Mouse (Mus musculus) T-cell, adult 2 months (primary cell): ENCODE results near the gene Zfp207.
"Not testable (repeated sequence)": the region's sequence is repeated elsewhere in the genome, so short reads cannot be mapped to it uniquely, and the experiment has no call there.

Experiments used
- DNase-seq: peaks from one replicate; pipeline ENCODE4 v3.0.0; 2022; ENCODE audit warnings: low spot score

Zfp207 gene

GRCm38 (mm10) chr11:80383019-80383625 is at the start of gene Zfp207:
Gene Zfp207, plus strand, starts transcription at chr11:80383279.
- peak; percentile 97 for DNase-seq

GRCm38 (mm10) chr11:80335609-80336350 is 47.3 kb upstream of the Zfp207 start:
- no peak for DNase-seq

- DNase-seq: no peak
Measured at GRCm38 (mm10) chr11:80336351-80336730, 46.7 kb upstream of the Zfp207 start.

GRCm38 (mm10) chr11:80342482-80342881 is 40.6 kb upstream of the Zfp207 start:
- DNase-seq: no peak

GRCm38 (mm10) chr11:80351832-80352430 is 31.1 kb upstream of the Zfp207 start:
- DNase-seq: peak; percentile 69

- DNase-seq: no peak
Measured at GRCm38 (mm10) chr11:80354832-80355231, 28.2 kb upstream of the Zfp207 start.

- DNase-seq: no peak
Measured at GRCm38 (mm10) chr11:80368949-80369348, 14.1 kb upstream of the Zfp207 start.

- DNase-seq: peak; percentile 13
Measured at GRCm38 (mm10) chr11:80376651-80377050, 6.4 kb upstream of the Zfp207 start.

- DNase-seq: peak; percentile 79
Measured at GRCm38 (mm10) chr11:80377712-80378451, 5.2 kb upstream of the Zfp207 start, which contains the start of gene 5730455P16Rik. Gene 5730455P16Rik, minus strand, starts transcription at chr11:80378034.

- not testable (repeated sequence) for DNase-seq
Measured at GRCm38 (mm10) chr11:80378452-80379068, 4.5 kb upstream of the Zfp207 start.

- DNase-seq: not testable (repeated sequence)
Measured at GRCm38 (mm10) chr11:80379184-80379583, 3.9 kb upstream of the Zfp207 start.

- DNase-seq: no peak
Measured at GRCm38 (mm10) chr11:80382626-80383018, 457 bp upstream of the Zfp207 start.

GRCm38 (mm10) chr11:80383626-80384046 is 557 bp downstream of the Zfp207 start:
- no peak for DNase-seq

- DNase-seq: no peak
Measured at GRCm38 (mm10) chr11:80384461-80384860, 1.4 kb downstream of the Zfp207 start.

GRCm38 (mm10) chr11:80385055-80385454 is 2.0 kb downstream of the Zfp207 start:
- no peak for DNase-seq

GRCm38 (mm10) chr11:80386790-80387189 is 3.7 kb downstream of the Zfp207 start:
- no peak for DNase-seq

- DNase-seq: no peak
Measured at GRCm38 (mm10) chr11:80389885-80390284, 6.8 kb downstream of the Zfp207 start.

GRCm38 (mm10) chr11:80391407-80392120 is 8.5 kb downstream of the Zfp207 start:
- no peak for DNase-seq

- no peak for DNase-seq
Measured at GRCm38 (mm10) chr11:80395930-80396329, 12.9 kb downstream of the Zfp207 start.

GRCm38 (mm10) chr11:80396617-80397016 is 13.5 kb downstream of the Zfp207 start:
- no peak for DNase-seq

GRCm38 (mm10) chr11:80407878-80408277 is 24.8 kb downstream of the Zfp207 start:
- DNase-seq: not testable (repeated sequence)
